Mouse (Mus musculus) layer of hippocampus, postnatal 10 days (tissue): ENCODE results near the gene Tfap2b. TPM values are rescaled to one million over a fixed set of nuclear protein-coding genes. Genes with fewer than 3 reads are reported as not detected.

Experiments used
- DNase-seq, 2 experiments: peaks; one replicate each; pipeline ENCODE4 v3.0.0; 2021; ENCODE audit warnings: low spot score in 2 of 2
- total RNA-seq, 2 experiments: library from RNA; stranded (reverse); gene quantifications; 2 replicates each; pipeline ENCODE4 v1.2.3; 2021

The Tfap2b gene
- total RNA-seq, 2 experiments from 2014 or later = 0.11 to 0.50 TPM

- no peak for DNase-seq
These were observed 24.0 kb downstream of the Tfap2b start for GRCm38 (mm10) chr1:19232743-19233142.

- no peak for DNase-seq
These were observed 25.1 kb downstream of the Tfap2b start for GRCm38 (mm10) chr1:19233857-19234256.

- DNase-seq = no peak
These were observed 25.9 kb downstream of the Tfap2b start for GRCm38 (mm10) chr1:19234432-19235205.

- no peak for DNase-seq
These were observed 27.3 kb downstream of the Tfap2b start for GRCm38 (mm10) chr1:19236051-19236450.

GRCm38 (mm10) chr1:19236591-19236990, 27.9 kb downstream of the Tfap2b start:
- DNase-seq = no peak

- DNase-seq = no peak
These were observed 28.3 kb downstream of the Tfap2b start for GRCm38 (mm10) chr1:19237061-19237460.

GRCm38 (mm10) chr1:19237721-19238410, 29.2 kb downstream of the Tfap2b start:
- no peak for DNase-seq

- DNase-seq = no peak
These were observed 31.3 kb downstream of the Tfap2b start for GRCm38 (mm10) chr1:19240054-19240453.

GRCm38 (mm10) chr1:19241316-19241715, 32.6 kb downstream of the Tfap2b start:
- DNase-seq = no peak

- no peak for DNase-seq
These were observed 33.3 kb downstream of the Tfap2b start for GRCm38 (mm10) chr1:19242021-19242420.

- no peak for DNase-seq
These were observed 36.3 kb downstream of the Tfap2b start for GRCm38 (mm10) chr1:19245032-19245431.

GRCm38 (mm10) chr1:19251286-19251685, 42.6 kb downstream of the Tfap2b start:
- DNase-seq = no peak

GRCm38 (mm10) chr1:19269596-19269995, 60.9 kb downstream of the Tfap2b start:
- DNase-seq = no peak

Other genes with a start within 250 kb of the Tfap2b start
- gene Tfap2d, start 105.9 kb upstream of the Tfap2b start, total RNA-seq = under 1 TPM in 1 of 2 experiments, not detected in 1; 0.50 TPM